Mouse (Mus musculus) retina, adult 2 months (tissue): ENCODE measurements around the gene Sertad1.

ENCODE experiments used
- DNase-seq: peaks from one replicate; pipeline ENCODE4 v3.0.0-alpha.2; 2012; ENCODE audit warnings: low read depth, low spot score

The Sertad1 gene

GRCm38 (mm10) chr7:27499036-27499435, 12.3 kb downstream of the Sertad1 start, which contains the start of gene Prx:
Gene Prx, plus strand, starts transcription at chr7:27499324.
- no peak for DNase-seq

GRCm38 (mm10) chr7:27501620-27502019, 14.9 kb downstream of the Sertad1 start:
- no peak for DNase-seq

GRCm38 (mm10) chr7:27506765-27507370, 20.2 kb downstream of the Sertad1 start:
- DNase-seq: no peak

GRCm38 (mm10) chr7:27507711-27508647, 21.3 kb downstream of the Sertad1 start:
- peak; percentile 89 for DNase-seq

GRCm38 (mm10) chr7:27508648-27509005, 21.9 kb downstream of the Sertad1 start:
- no peak for DNase-seq

- no peak for DNase-seq
Observed at GRCm38 (mm10) chr7:27510809-27511208, 24.1 kb downstream of the Sertad1 start.

- no peak for DNase-seq
Observed at GRCm38 (mm10) chr7:27514961-27515360, 28.3 kb downstream of the Sertad1 start.

- no peak for DNase-seq
Observed at GRCm38 (mm10) chr7:27518314-27518713, 31.6 kb downstream of the Sertad1 start.

GRCm38 (mm10) chr7:27520104-27520503, 33.4 kb downstream of the Sertad1 start:
- DNase-seq: no peak

- no peak for DNase-seq
Observed at GRCm38 (mm10) chr7:27520599-27520998, 33.9 kb downstream of the Sertad1 start.

- no peak for DNase-seq
Observed at GRCm38 (mm10) chr7:27522967-27523366, 36.3 kb downstream of the Sertad1 start, which contains the start of gene Hipk4. Gene Hipk4, plus strand, starts transcription at chr7:27523267.

GRCm38 (mm10) chr7:27523805-27524204, 37.1 kb downstream of the Sertad1 start:
- DNase-seq: no peak

- peak; percentile 71 for DNase-seq
Observed at GRCm38 (mm10) chr7:27526039-27526827, 39.5 kb downstream of the Sertad1 start.

GRCm38 (mm10) chr7:27529070-27529469, 42.4 kb downstream of the Sertad1 start:
- DNase-seq: no peak

- DNase-seq: no peak
Observed at GRCm38 (mm10) chr7:27530937-27531336, 44.2 kb downstream of the Sertad1 start.

GRCm38 (mm10) chr7:27531707-27532106, 45.0 kb downstream of the Sertad1 start:
- no peak for DNase-seq

GRCm38 (mm10) chr7:27532480-27533050, 45.9 kb downstream of the Sertad1 start:
- DNase-seq: no peak

GRCm38 (mm10) chr7:27535386-27535785, 48.7 kb downstream of the Sertad1 start:
- DNase-seq: no peak

- DNase-seq: no peak
Observed at GRCm38 (mm10) chr7:27536618-27537017, 49.9 kb downstream of the Sertad1 start.

GRCm38 (mm10) chr7:27537998-27538397, 51.3 kb downstream of the Sertad1 start:
- DNase-seq: no peak

GRCm38 (mm10) chr7:27538797-27539196, 52.1 kb downstream of the Sertad1 start:
- DNase-seq: no peak
